Comparison of ENCODE assay signal across 10 mouse cellular contexts in genomic region chr1:152203187-152203586, GRCm38 (mm10).
A peak's percentile ranks its signal among the peaks of the same experiment; 100 is the strongest.
DNase-seq lines count a peak whose midpoint lies in the region; ATAC-seq and TF ChIP-seq lines count a peak whose summit lies in the region.
"Had no signal": no experiment of that assay in that cellular context is flagged by ENCODE, and none has a peak within 500 bp of the region (broad histone marks: within the 10 kb centered on the region; RNA-seq: fewer than 3 reads in every experiment).

No protein-coding gene starts in this region.

- no peaks in the 10 kb centered on the region for H3K36me3 ChIP-seq in heart, embryonic 12.5 days
- H3K36me3 ChIP-seq in stomach, embryonic 15.5 days = no peaks in the 10 kb centered on the region
- no peaks in the 10 kb centered on the region for H3K36me3 ChIP-seq in stomach, postnatal 0 days (ENCODE audit: control insufficient read depth, insufficient read depth, low read length)
- no peaks in the 10 kb centered on the region for H3K36me3 ChIP-seq in limb, embryonic 12.5 days

- H3K9me3 ChIP-seq in heart, embryonic 12.5 days (replicated peaks) = no peaks in the 10 kb centered on the region; the same call in 1 of the 2 replicates
- H3K9me3 ChIP-seq in stomach, embryonic 15.5 days = no peaks in the 10 kb centered on the region
- no peaks in the 10 kb centered on the region for H3K9me3 ChIP-seq in stomach, postnatal 0 days (ENCODE audit: control insufficient read depth, low read length)
- no peaks in the 10 kb centered on the region for H3K9me3 ChIP-seq in limb, embryonic 12.5 days

- DNase-seq in heart, adult 11 months = peak; percentile 88
- DNase-seq in stomach, postnatal 0 days (ENCODE audit: low spot score) = no peak
- DNase-seq in testis, postnatal 14 days (ENCODE audit: low spot score) = no peak
- no peak for DNase-seq in spleen, postnatal 36 days (ENCODE audit: low spot score in 2 of 2)
- DNase-seq in frontal cortex, postnatal 36 days (ENCODE audit: low spot score in 2 of 2) = no peak

- no peak for TF ChIP-seq EP300 in stomach, postnatal 0 days (optimal IDR thresholded peaks at IDR 0.05)

- H3K4me2 ChIP-seq in heart, embryonic 12.5 days = no peak overlapping the region
- no peak overlapping the region for H3K4me2 ChIP-seq in stomach, embryonic 15.5 days
- H3K4me2 ChIP-seq in stomach, postnatal 0 days (replicated peaks; ENCODE audit: low read depth) = no peak overlapping the region
- no peak overlapping the region for H3K4me2 ChIP-seq in limb, embryonic 12.5 days

- WGBS in heart, embryonic 12.5 days = 58% methylated on average over 2 of the region's 2 CpGs
- 27% methylated on average over 2 of the region's 2 CpGs for WGBS in stomach, embryonic 15.5 days
- WGBS in stomach, postnatal 0 days = 41% methylated on average over 2 of the region's 2 CpGs
- WGBS in limb, embryonic 12.5 days = 52% methylated on average over 2 of the region's 2 CpGs

- ATAC-seq in heart, embryonic 12.5 days (ENCODE audit: insufficient number of reproducible peaks, low FRiP score) = no peak
- peak; percentile 43; the same call in 1 of the 2 replicates for ATAC-seq in stomach, embryonic 15.5 days (ENCODE audit: insufficient read depth, low FRiP score, low read depth)
- ATAC-seq in stomach, postnatal 0 days (ENCODE audit: low FRiP score, low TSS enrichment) = no peak
- ATAC-seq in limb, embryonic 12.5 days (ENCODE audit: insufficient number of reproducible peaks, insufficient read depth, low FRiP score, low TSS enrichment, low read depth) = peak; percentile 73; the same call in 1 of the 2 replicates
- ATAC-seq: inflammation-experienced regulatory T-cells, adult 6 months had no signal

- H3K4me3 ChIP-seq in heart, embryonic 12.5 days = no peak overlapping the region
- no peak overlapping the region for H3K4me3 ChIP-seq in stomach, embryonic 15.5 days (replicated peaks)
- H3K4me3 ChIP-seq in stomach, postnatal 0 days (ENCODE audit: low read depth, low read length) = no peak overlapping the region
- no peak overlapping the region for H3K4me3 ChIP-seq in limb, embryonic 12.5 days (replicated peaks)

- H3K27me3 ChIP-seq in heart, embryonic 12.5 days (replicated peaks) = no peaks in the 10 kb centered on the region; the same call in 1 of the 2 replicates
- no peaks in the 10 kb centered on the region for H3K27me3 ChIP-seq in stomach, embryonic 15.5 days (replicated peaks)
- no peaks in the 10 kb centered on the region for H3K27me3 ChIP-seq in stomach, postnatal 0 days (ENCODE audit: control insufficient read depth, insufficient read depth, low read length)
- no peaks in the 10 kb centered on the region for H3K27me3 ChIP-seq in limb, embryonic 12.5 days

- no peak overlapping the region for H3K9ac ChIP-seq in heart, embryonic 12.5 days
- H3K9ac ChIP-seq in stomach, embryonic 15.5 days = no peak overlapping the region
- no peak overlapping the region for H3K9ac ChIP-seq in stomach, postnatal 0 days (ENCODE audit: low read length)
- no peak overlapping the region for H3K9ac ChIP-seq in limb, embryonic 12.5 days (replicated peaks)
- H3K9ac ChIP-seq: liver, embryonic 14.5 days had no signal

- no peak overlapping the region for H3K27ac ChIP-seq in heart, embryonic 12.5 days (ENCODE audit: poor library complexity, severe bottlenecking)
- H3K27ac ChIP-seq in stomach, embryonic 15.5 days = no peak overlapping the region
- no peak overlapping the region for H3K27ac ChIP-seq in stomach, postnatal 0 days (replicated peaks)
- H3K27ac ChIP-seq in limb, embryonic 12.5 days = peak overlapping the region; percentile 54; the same call in 1 of the 2 replicates
- H3K27ac ChIP-seq: liver, embryonic 14.5 days had no signal

- no peaks in the 10 kb centered on the region for H3K4me1 ChIP-seq in heart, embryonic 12.5 days (replicated peaks)
- no peaks in the 10 kb centered on the region for H3K4me1 ChIP-seq in stomach, embryonic 15.5 days
- H3K4me1 ChIP-seq in stomach, postnatal 0 days (replicated peaks; ENCODE audit: control insufficient read depth, insufficient read depth) = no peaks in the 10 kb centered on the region
- peaks cover 5% of the 10 kb centered on the region; the same call in 1 of the 2 replicates for H3K4me1 ChIP-seq in limb, embryonic 12.5 days (replicated peaks)

- TF ChIP-seq CTCF in stomach, postnatal 0 days (IDR thresholded peaks at IDR 0.05; ENCODE audit: low read depth) = no peak

Comparison
In these comparisons a context has a peak if more than half of its experiments do, and no peak if none do; other contexts are left out.
1. ATAC-seq: peak in stomach, embryonic 15.5 days (single experiment) and limb, embryonic 12.5 days (single experiment); none in heart, embryonic 12.5 days (single experiment) and stomach, postnatal 0 days (single experiment).